Mouse (Mus musculus) forebrain, embryonic 16.5 days (tissue): Measurements from ENCODE around the gene Serpina3j. TPM values are rescaled to one million over a fixed set of nuclear protein-coding genes. Genes with fewer than 3 reads are reported as not detected.

ENCODE experiments used
- ATAC-seq: fragments of 200-750 bp; cut with Nextera tagmentation; 2 replicates; pipeline ENCODE4 v1.8.0; 2017; ENCODE audit warnings: mild to moderate bottlenecking, moderate library complexity
- H3K27ac ChIP-seq: fragments of 300-500 bp; sonication (generic); 2 replicates; pipeline ENCODE4 v1.5.1; 2014; ENCODE audit warnings: low read length, control low read depth
- H3K27me3 ChIP-seq: fragments of 300-500 bp; sonication (generic); replicated peaks from 2 replicates; pipeline ENCODE4 v1.6.1; 2014; ENCODE audit warnings: low read length; ENCODE audit not compliant: control insufficient read depth, insufficient read depth
- H3K36me3 ChIP-seq: fragments of 300-500 bp; sonication (generic); 2 replicates; pipeline ENCODE4 v1.6.1; 2014; ENCODE audit not compliant: control insufficient read depth, insufficient read depth
- H3K4me1 ChIP-seq: fragments of 300-500 bp; sonication (generic); replicated peaks from 2 replicates; pipeline ENCODE4 v1.6.1; 2014; ENCODE audit warnings: low read length; ENCODE audit not compliant: control insufficient read depth, insufficient read depth
- H3K4me2 ChIP-seq: fragments of 300-500 bp; sonication (generic); 2 replicates; pipeline ENCODE4 v1.6.1; 2014; ENCODE audit warnings: mild to moderate bottlenecking, low read length, control low read depth
- H3K4me3 ChIP-seq: fragments of 300-500 bp; sonication (generic); replicated peaks from 2 replicates; pipeline ENCODE4 v1.5.1; 2014; ENCODE audit warnings: mild to moderate bottlenecking, low read length, control low read depth
- H3K9ac ChIP-seq: fragments of 300-500 bp; sonication (generic); replicated peaks from 2 replicates; pipeline ENCODE4 v1.6.1; 2014; ENCODE audit warnings: low read depth, low read length, control low read depth
- H3K9me3 ChIP-seq: fragments of 300-500 bp; sonication (generic); 2 replicates; pipeline ENCODE4 v1.6.1; 2016; ENCODE audit warnings: low read length; ENCODE audit not compliant: control insufficient read depth
- WGBS: fragments of 180-500 bp; shearing (Covaris S2); extraction: QIAGEN DNeasy Blood & Tissue Kit; methylation state at CpG from one replicate; pipeline ENCODE4 v1.1.7; 2014; 5-methylcytosine and 5-hydroxymethylcytosine counted together
- polyA plus RNA-seq: library from polyadenylated mRNA; unstranded; fragments of >200 nt; fragmentation: Nextera tagmentation; extraction: Ambion mirVana; gene quantifications from 2 replicates; pipeline ENCODE4 v1.2.1, GENCODE M21; 2015

The Serpina3j gene
- not detected in 2 replicates for polyA plus RNA-seq

- H3K36me3 ChIP-seq: no peaks in the 10 kb centered on the region
- 86% methylated on average over 1 of the region's 1 CpGs for WGBS
- no peaks in the 10 kb centered on the region for H3K9me3 ChIP-seq
- no peak within 1 kb of the TSS for H3K9ac ChIP-seq
- no peak for ATAC-seq
- no peak within 1 kb of the TSS for H3K4me2 ChIP-seq
- H3K27me3 ChIP-seq: no peaks in the 10 kb centered on the region
- no peak within 1 kb of the TSS for H3K27ac ChIP-seq
- H3K4me3 ChIP-seq: no peak within 1 kb of the TSS
- no peaks in the 10 kb centered on the region for H3K4me1 ChIP-seq
Observed at GRCm38 (mm10) chr12:104314253-104314652, at the start of gene Serpina3j. Gene Serpina3j, plus strand, starts transcription at chr12:104314553.

GRCm38 (mm10) chr12:104266374-104266773 is 48.0 kb upstream of the Serpina3j start:
- Histone ChIP-seq H3K4me1 (no peaks in the 10 kb centered on the region), H3K36me3 (no peaks in the 10 kb centered on the region), H3K27me3 (no peaks in the 10 kb centered on the region), H3K4me2 (no peak overlapping the region), H3K4me3 (no peak overlapping the region), H3K9me3 (no peaks in the 10 kb centered on the region), H3K27ac (no peak overlapping the region), H3K9ac (no peak overlapping the region)
- no peak for ATAC-seq
- WGBS: 87% methylated on average over 3 of the region's 3 CpGs

GRCm38 (mm10) chr12:104278216-104279055 is 35.9 kb upstream of the Serpina3j start:
- WGBS: 44% methylated on average over 18 of the region's 18 CpGs
- peaks cover 11% of the 10 kb centered on the region for H3K4me1 ChIP-seq
- no peaks in the 10 kb centered on the region for H3K36me3 ChIP-seq
- no peaks in the 10 kb centered on the region for H3K9me3 ChIP-seq
- no peak overlapping the region for H3K27ac ChIP-seq
- peak; percentile 73 for ATAC-seq
- no peak overlapping the region for H3K4me3 ChIP-seq
- no peak overlapping the region for H3K9ac ChIP-seq
- no peaks in the 10 kb centered on the region for H3K27me3 ChIP-seq
- H3K4me2 ChIP-seq: peak overlapping the region; percentile 21

GRCm38 (mm10) chr12:104279056-104279435 is 35.3 kb upstream of the Serpina3j start:
- ATAC-seq: peak; percentile 60; the same call in 1 of the 2 replicates
- H3K27me3 ChIP-seq: no peaks in the 10 kb centered on the region
- WGBS: 1% methylated on average over 3 of the region's 3 CpGs
- H3K36me3 ChIP-seq: no peaks in the 10 kb centered on the region
- no peak overlapping the region for H3K9ac ChIP-seq
- no peak overlapping the region for H3K27ac ChIP-seq
- peaks cover 11% of the 10 kb centered on the region for H3K4me1 ChIP-seq
- H3K9me3 ChIP-seq: no peaks in the 10 kb centered on the region
- H3K4me3 ChIP-seq: no peak overlapping the region
- peak overlapping the region; percentile 21; the same call in 1 of the 2 replicates for H3K4me2 ChIP-seq

GRCm38 (mm10) chr12:104283380-104283779 is 31.0 kb upstream of the Serpina3j start:
- H3K27ac ChIP-seq: no peak overlapping the region
- no peaks in the 10 kb centered on the region for H3K36me3 ChIP-seq
- H3K9ac ChIP-seq: no peak overlapping the region
- peak; percentile 61 for ATAC-seq
- peaks cover 5% of the 10 kb centered on the region for H3K4me1 ChIP-seq
- H3K9me3 ChIP-seq: no peaks in the 10 kb centered on the region
- 78% methylated on average over 11 of the region's 11 CpGs for WGBS
- no peak overlapping the region for H3K4me3 ChIP-seq
- no peak overlapping the region for H3K4me2 ChIP-seq
- H3K27me3 ChIP-seq: no peaks in the 10 kb centered on the region

- no peak overlapping the region for H3K4me3 ChIP-seq
- H3K9me3 ChIP-seq: no peaks in the 10 kb centered on the region
- H3K36me3 ChIP-seq: no peaks in the 10 kb centered on the region
- H3K4me2 ChIP-seq: no peak overlapping the region
- H3K27ac ChIP-seq: no peak overlapping the region
- no peak for ATAC-seq
- no peaks in the 10 kb centered on the region for H3K4me1 ChIP-seq
- no peak overlapping the region for H3K9ac ChIP-seq
- H3K27me3 ChIP-seq: no peaks in the 10 kb centered on the region
Observed at GRCm38 (mm10) chr12:104288336-104288735, 26.0 kb upstream of the Serpina3j start.

- 54% methylated on average over 4 of the region's 4 CpGs for WGBS
- Histone ChIP-seq H3K27ac (no peak overlapping the region), H3K4me2 (no peak overlapping the region), H3K9me3 (no peaks in the 10 kb centered on the region), H3K4me3 (no peak overlapping the region), H3K27me3 (no peaks in the 10 kb centered on the region), H3K36me3 (no peaks in the 10 kb centered on the region), H3K4me1 (no peaks in the 10 kb centered on the region), H3K9ac (no peak overlapping the region)
- no peak for ATAC-seq
Observed at GRCm38 (mm10) chr12:104289872-104290271, 24.5 kb upstream of the Serpina3j start.

GRCm38 (mm10) chr12:104293963-104294362 is 20.4 kb upstream of the Serpina3j start:
- Histone ChIP-seq H3K4me2 (no peak overlapping the region), H3K9me3 (no peaks in the 10 kb centered on the region), H3K4me1 (no peaks in the 10 kb centered on the region), H3K27me3 (no peaks in the 10 kb centered on the region), H3K36me3 (no peaks in the 10 kb centered on the region), H3K27ac (no peak overlapping the region), H3K4me3 (no peak overlapping the region), H3K9ac (no peak overlapping the region)
- WGBS: 88% methylated on average over 2 of the region's 2 CpGs
- ATAC-seq: no peak

GRCm38 (mm10) chr12:104298049-104298448 is 16.3 kb upstream of the Serpina3j start:
- Histone ChIP-seq H3K9me3 (no peaks in the 10 kb centered on the region), H3K4me3 (no peak overlapping the region), H3K27me3 (no peaks in the 10 kb centered on the region), H3K27ac (no peak overlapping the region), H3K9ac (no peak overlapping the region), H3K4me1 (no peaks in the 10 kb centered on the region), H3K4me2 (no peak overlapping the region), H3K36me3 (no peaks in the 10 kb centered on the region)
- WGBS: 94% methylated on average over 2 of the region's 2 CpGs
- ATAC-seq: no peak
